Mouse (Mus musculus): ENCODE measurements around the gene Ttf1. TPM values are rescaled to one million over a fixed set of nuclear protein-coding genes. Genes with fewer than 3 reads are reported as not detected.

Gene Ttf1
- polyA plus RNA-seq, 1 experiment = 3.3 TPM

DNA sequence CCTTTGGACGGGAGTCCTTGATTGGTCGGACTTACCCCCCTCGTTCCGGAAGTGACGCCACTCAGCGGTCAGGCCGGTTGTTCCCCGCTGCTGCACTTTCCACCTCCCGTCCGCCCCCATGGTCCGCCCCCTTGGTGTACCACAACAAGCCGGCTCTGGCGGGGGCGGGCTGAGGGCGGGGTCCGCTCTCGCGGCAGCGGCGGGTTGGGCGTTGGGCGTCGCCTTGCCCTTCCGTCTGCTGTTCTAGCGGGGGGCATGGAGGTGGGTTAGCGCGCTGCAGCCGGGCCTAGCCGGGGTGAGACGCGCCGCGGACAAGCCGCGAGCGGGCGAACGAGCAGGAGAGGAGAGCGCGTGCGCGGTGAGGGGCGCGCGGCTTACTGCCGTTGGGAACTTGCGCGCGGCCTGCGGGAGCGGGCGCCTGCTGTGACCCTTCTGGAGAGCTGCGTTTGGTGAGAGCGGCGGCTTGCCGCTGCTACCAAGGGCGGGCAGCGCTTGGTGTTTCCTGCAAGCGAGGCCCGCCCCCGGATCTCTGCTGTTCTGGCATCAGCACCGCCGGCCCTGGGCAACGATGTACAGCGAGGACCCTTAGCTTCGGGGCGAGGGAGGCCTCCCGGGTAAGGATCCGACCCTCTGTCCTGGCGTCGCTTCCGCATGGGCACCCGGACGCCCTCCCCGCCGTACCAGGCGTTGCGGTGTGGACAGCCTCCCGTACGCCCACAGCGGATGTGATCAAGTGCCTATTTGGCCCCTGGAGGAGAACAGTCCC lies 65.1 kb downstream of the Ttf1 start:
- TF ChIP-seq POLR2A (IDR thresholded peaks at IDR 0.05; ENCODE audit: low read depth, low read length) (peak; percentile 14; the same call in 1 of the 2 replicates), CTCF (IDR thresholded peaks at IDR 0.05; ENCODE audit: extremely low read depth, insufficient read length, insufficient replicate concordance, low read depth, low read length) (no peak)
- under 1% methylated on average over 81 of the region's 81 CpGs for WGBS
- H3K36me3 ChIP-seq (ENCODE audit: control insufficient read depth, insufficient read depth, low read length) = peaks cover 12% of the 10 kb centered on the region
- H3K4me1 ChIP-seq (ENCODE audit: control insufficient read depth, insufficient read depth, insufficient read length, low read length) = peaks cover 4% of the 10 kb centered on the region; the same call in 1 of the 2 replicates
- peak overlapping the region; percentile 86 for H3K4me3 ChIP-seq (ENCODE audit: low read depth, low read length)
- no peaks in the 10 kb centered on the region for H3K27me3 ChIP-seq (ENCODE audit: control insufficient read depth, insufficient read depth, low read length)
- H3K27ac ChIP-seq (ENCODE audit: insufficient read depth, low read depth, low read length) = peak overlapping the region; percentile 69

DNA sequence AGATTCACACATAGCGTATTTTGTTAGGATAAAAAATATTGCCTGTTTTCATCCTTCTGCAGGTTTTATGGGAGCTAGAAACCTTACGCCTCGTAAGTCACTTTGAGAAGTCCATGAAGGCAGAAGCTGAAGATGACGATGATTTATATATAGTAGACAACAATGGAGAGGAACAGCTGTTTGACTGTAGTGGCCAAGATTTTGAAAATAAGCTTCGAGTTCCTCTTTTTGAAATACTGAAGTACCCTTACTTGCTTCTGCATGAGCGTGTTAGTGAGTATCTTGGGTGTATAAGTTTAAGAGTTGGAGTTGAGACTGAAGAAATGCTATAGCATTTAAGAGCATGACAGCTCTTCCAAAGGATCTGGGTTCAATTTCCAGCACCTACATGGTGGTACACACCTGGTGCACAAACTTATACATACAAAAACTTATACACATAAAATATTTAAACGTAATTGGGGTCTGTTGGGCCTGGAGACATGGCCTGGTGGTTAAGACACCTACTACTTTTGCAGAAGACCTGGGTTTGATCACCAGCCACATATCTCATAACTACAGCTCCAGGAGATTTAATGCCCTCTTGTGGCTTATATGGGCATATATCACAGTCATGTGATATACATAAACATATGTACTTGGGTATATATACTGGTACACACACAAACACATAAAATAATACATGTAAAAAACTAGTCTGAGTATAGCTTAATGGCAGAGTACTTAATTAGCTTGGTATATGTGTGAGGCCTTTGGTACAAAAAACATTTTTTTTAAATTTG lies 70.2 kb downstream of the Ttf1 start:
- Histone ChIP-seq H3K4me3 (ENCODE audit: low read depth, low read length) (no peak overlapping the region), H3K36me3 (ENCODE audit: control insufficient read depth, insufficient read depth, low read length) (peaks cover 40% of the 10 kb centered on the region), H3K4me1 (ENCODE audit: control insufficient read depth, insufficient read depth, insufficient read length, low read length) (peaks cover 4% of the 10 kb centered on the region; the same call in 1 of the 2 replicates), H3K27me3 (ENCODE audit: control insufficient read depth, insufficient read depth, low read length) (no peaks in the 10 kb centered on the region), H3K27ac (ENCODE audit: insufficient read depth, low read depth, low read length) (no peak overlapping the region)
- no peak for TF ChIP-seq POLR2A (IDR thresholded peaks at IDR 0.05; ENCODE audit: low read depth, low read length)
- no peak for TF ChIP-seq CTCF (IDR thresholded peaks at IDR 0.05; ENCODE audit: extremely low read depth, insufficient read length, insufficient replicate concordance, low read depth, low read length)
- 90% methylated on average over 7 of the region's 7 CpGs for WGBS

DNA sequence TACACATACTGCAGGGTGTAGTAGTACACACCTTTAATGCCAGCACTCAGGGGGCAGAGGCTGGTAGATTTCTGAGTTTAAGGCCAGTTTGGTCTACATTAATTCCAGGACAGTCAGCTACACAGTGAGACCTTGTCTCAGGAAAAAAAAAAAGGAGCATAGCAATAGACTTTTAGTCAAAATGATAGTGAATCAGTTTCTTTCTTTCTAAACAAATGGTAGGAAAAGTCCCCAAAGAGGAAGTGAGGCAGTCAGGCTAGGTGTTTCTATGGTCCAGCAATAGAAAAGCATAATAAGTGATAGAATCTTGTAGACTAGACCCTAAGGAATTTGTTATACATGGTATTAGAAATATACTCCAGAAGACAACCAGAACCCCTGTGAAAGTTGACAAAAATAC lies 75.1 kb downstream of the Ttf1 start:
- H3K27me3 ChIP-seq (ENCODE audit: control insufficient read depth, insufficient read depth, low read length) = no peaks in the 10 kb centered on the region

More for the DNA sequence above, 75.1 kb downstream of the Ttf1 start:
- H3K4me3 ChIP-seq (ENCODE audit: low read depth, low read length) = no peak overlapping the region
- peaks cover 36% of the 10 kb centered on the region for H3K36me3 ChIP-seq (ENCODE audit: control insufficient read depth, insufficient read depth, low read length)
- TF ChIP-seq CTCF (IDR thresholded peaks at IDR 0.05; ENCODE audit: extremely low read depth, insufficient read length, insufficient replicate concordance, low read depth, low read length) = no peak
- TF ChIP-seq POLR2A (IDR thresholded peaks at IDR 0.05; ENCODE audit: low read depth, low read length) = no peak
- H3K4me1 ChIP-seq (ENCODE audit: control insufficient read depth, insufficient read depth, insufficient read length, low read length) = no peaks in the 10 kb centered on the region
- no peak overlapping the region for H3K27ac ChIP-seq (ENCODE audit: insufficient read depth, low read depth, low read length)

Other genes with a start within 250 kb of the Ttf1 start
- 2.4 and 4.7 TPM in 2 replicates for gene Gtf3c4, start 219.9 kb upstream of the Ttf1 start, polyA plus RNA-seq (2012; rRNA removed)
- gene Ddx31, start 219.9 kb upstream of the Ttf1 start, polyA plus RNA-seq (2012; rRNA removed) = 0.71 and 0.94 TPM in 2 replicates
- gene Barhl1, start 143.6 kb upstream of the Ttf1 start, polyA plus RNA-seq (2012; rRNA removed) = not detected in 2 replicates
- gene Cfap77, start 5.2 kb upstream of the Ttf1 start, polyA plus RNA-seq (2012; rRNA removed) = 0.16 and 0.18 TPM in 2 replicates
- gene Setx, start 63.9 kb downstream of the Ttf1 start, polyA plus RNA-seq (2012; rRNA removed) = 0.95 and 3.3 TPM in 2 replicates
- gene Ntng2, start 192.7 kb downstream of the Ttf1 start, polyA plus RNA-seq (2012; rRNA removed) = 15.8 and 23.4 TPM in 2 replicates